Mouse (Mus musculus): ENCODE measurements around the gene Nploc4. TPM values are rescaled to one million over a fixed set of nuclear protein-coding genes. Genes with fewer than 3 reads are reported as not detected.
A peak's percentile ranks its signal among the peaks of the same experiment; 100 is the strongest.

The Nploc4 gene
- polyA plus RNA-seq, 1 experiment from 2014 or later = 19.0 TPM

DNA sequence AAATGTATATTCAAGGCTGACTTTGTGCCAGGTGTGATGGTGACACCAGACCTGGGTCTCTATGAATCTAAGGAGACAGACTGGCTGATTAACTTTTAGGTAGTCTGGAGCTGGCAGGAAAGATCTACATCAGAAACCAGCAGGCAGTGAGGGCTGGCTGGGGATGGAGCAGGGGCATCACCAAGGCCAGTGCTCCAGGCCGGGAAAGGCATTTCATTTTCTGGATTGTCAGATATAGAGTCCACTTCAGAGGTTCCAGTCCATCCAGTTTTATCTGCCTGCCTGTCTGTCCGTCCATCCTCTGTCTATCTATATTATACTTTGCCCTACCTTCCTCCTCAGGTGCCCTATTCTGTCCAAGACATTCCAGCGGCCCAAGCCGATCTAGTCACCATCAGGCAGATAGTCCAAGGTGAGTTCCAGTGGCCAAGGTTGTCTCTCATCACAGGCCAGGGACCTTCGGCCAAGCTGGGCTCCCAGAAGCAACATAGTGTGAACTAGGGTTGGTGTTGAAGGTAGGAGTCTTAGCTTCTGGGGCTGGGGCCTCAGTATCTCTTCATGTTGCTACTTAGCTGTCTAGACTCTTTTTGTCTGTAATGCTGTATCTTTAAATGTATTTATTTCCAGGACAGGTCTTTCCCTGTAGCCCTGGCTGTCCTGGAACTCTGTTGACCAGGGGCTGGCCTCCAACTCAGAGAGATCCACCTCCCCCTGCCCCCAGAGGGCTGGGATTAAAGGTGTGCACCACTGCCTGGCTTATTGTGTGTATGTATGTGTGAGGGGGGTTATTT is 93.8 kb downstream of the Nploc4 start:
- Histone ChIP-seq H3K4me1 (ENCODE audit: control insufficient read depth, low read depth, low read length) (peaks cover 9% of the 10 kb centered on the region), H3K27me3 (ENCODE audit: control insufficient read depth, insufficient read depth, low read depth, low read length) (no peaks in the 10 kb centered on the region), H3K9me3 (replicated peaks; ENCODE audit: control insufficient read depth, low read length) (no peaks in the 10 kb centered on the region), H3K36me3 (ENCODE audit: control insufficient read depth, insufficient read depth) (peaks cover 5% of the 10 kb centered on the region), H3K27ac (ENCODE audit: low read length) (no peak overlapping the region), H3K4me2 (ENCODE audit: low read depth, low read length) (no peak overlapping the region), H3K9ac (ENCODE audit: low read depth, low read length) (no peak overlapping the region), H3K4me3 (ENCODE audit: low read depth, low read length) (no peak overlapping the region)
- WGBS (ENCODE audit: insufficient replicate concordance) = 54% methylated on average over 5 of the region's 5 CpGs
- ATAC-seq (ENCODE audit: low read depth) = no peak

DNA sequence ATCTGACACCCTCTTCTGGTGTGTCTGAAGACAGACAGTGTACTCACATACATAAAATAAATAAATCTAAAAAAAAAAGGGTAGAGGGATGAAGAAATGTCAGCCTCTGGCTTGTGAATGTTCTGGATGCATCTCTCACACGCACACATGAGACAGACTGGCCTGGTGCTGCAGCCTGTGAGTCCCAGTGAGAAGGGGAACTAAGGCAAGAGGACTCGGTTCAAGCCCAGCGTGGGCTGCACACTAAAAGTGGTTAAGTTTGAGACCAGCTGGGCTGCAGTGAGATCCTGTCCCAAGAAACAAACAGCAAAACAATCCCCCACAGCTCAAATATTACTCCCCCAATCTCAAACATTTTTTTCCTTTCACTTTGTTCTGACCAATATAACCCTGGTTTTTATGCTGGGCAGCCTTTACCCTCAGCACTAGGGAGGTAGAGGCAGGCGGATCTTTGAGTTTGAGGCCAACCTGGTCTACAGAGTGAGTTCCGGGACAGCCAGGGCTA is 94.8 kb downstream of the Nploc4 start:
- H3K4me3 ChIP-seq (ENCODE audit: low read depth, low read length) = no peak overlapping the region
- no peak for ATAC-seq (ENCODE audit: low read depth)
- H3K4me1 ChIP-seq (ENCODE audit: control insufficient read depth, low read depth, low read length) = peaks cover 8% of the 10 kb centered on the region

DNA sequence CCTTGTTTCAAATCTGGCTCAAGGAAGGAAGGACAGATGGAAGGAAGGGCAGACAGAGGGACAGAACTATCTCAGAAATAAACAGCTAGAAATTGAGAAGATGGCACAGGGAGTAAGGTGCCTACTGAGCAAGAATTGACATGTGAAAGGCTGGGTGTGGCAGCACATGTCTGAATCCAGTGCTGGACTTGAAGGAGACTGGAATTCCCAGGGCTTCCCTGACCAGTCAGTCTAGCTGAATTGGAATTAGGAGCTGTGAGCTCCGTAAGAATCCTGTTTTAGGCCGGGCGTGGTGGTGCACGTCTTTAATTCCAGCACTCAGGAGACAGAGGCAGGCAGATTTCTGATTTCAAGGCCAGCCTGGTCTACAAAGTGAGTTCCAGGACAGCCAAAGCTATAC is 95.8 kb downstream of the Nploc4 start:
- WGBS (ENCODE audit: insufficient replicate concordance) = 79% methylated on average over 4 of the region's 4 CpGs
- no peak overlapping the region for H3K9ac ChIP-seq (ENCODE audit: low read depth, low read length)
- H3K4me2 ChIP-seq (ENCODE audit: low read depth, low read length) = no peak overlapping the region
- H3K27me3 ChIP-seq (ENCODE audit: control insufficient read depth, insufficient read depth, low read depth, low read length) = no peaks in the 10 kb centered on the region
- H3K27ac ChIP-seq (ENCODE audit: low read length) = no peak overlapping the region
- H3K4me3 ChIP-seq (ENCODE audit: low read depth, low read length) = no peak overlapping the region
- ATAC-seq (ENCODE audit: low read depth) = no peak
- H3K36me3 ChIP-seq (ENCODE audit: control insufficient read depth, insufficient read depth) = peaks cover 5% of the 10 kb centered on the region
- H3K9me3 ChIP-seq (replicated peaks; ENCODE audit: control insufficient read depth, low read length) = no peaks in the 10 kb centered on the region
- peaks cover 6% of the 10 kb centered on the region for H3K4me1 ChIP-seq (ENCODE audit: control insufficient read depth, low read depth, low read length)

More for the DNA sequence above, 94.8 kb downstream of the Nploc4 start:
- H3K27me3 ChIP-seq (ENCODE audit: control insufficient read depth, insufficient read depth, low read depth, low read length) = no peaks in the 10 kb centered on the region
- H3K9ac ChIP-seq (ENCODE audit: low read depth, low read length) = no peak overlapping the region
- H3K36me3 ChIP-seq (ENCODE audit: control insufficient read depth, insufficient read depth) = peaks cover 5% of the 10 kb centered on the region
- no peak overlapping the region for H3K27ac ChIP-seq (ENCODE audit: low read length)
- H3K4me2 ChIP-seq (ENCODE audit: low read depth, low read length) = no peak overlapping the region
- H3K9me3 ChIP-seq (replicated peaks; ENCODE audit: control insufficient read depth, low read length) = no peaks in the 10 kb centered on the region
- 75% methylated on average over 5 of the region's 5 CpGs for WGBS (ENCODE audit: insufficient replicate concordance)

DNA sequence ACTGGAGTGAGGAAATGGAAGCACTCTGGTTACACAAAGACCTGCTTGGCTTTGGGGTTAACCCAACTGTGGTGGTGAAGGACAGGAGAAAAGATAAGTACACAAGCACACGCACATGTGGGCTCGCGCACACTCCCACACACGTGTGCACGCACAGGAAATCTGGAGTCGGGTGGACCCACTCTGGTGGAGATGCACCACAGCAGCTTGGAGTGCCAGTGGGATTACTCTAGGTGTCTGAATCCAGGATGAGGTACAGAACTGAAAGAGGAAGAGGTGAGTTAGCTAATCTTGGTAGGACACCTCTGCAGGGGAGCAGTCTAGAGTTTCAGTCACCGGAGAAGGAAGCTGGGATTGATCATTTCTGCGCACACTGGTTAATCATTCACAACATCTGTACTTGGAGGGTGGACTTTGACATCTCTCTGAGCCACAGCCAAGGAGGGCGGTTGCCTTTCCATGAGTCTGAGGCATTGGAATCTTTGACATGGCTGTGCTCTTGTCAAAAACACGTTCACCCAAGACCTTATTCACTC is 97.5 kb downstream of the Nploc4 start:
- H3K9me3 ChIP-seq (replicated peaks; ENCODE audit: control insufficient read depth, low read length) = no peaks in the 10 kb centered on the region
- H3K27ac ChIP-seq (ENCODE audit: low read length) = peak overlapping the region; percentile 79
- no peaks in the 10 kb centered on the region for H3K36me3 ChIP-seq (ENCODE audit: control insufficient read depth, insufficient read depth)
- no peaks in the 10 kb centered on the region for H3K27me3 ChIP-seq (ENCODE audit: control insufficient read depth, insufficient read depth, low read depth, low read length)
- peaks cover 6% of the 10 kb centered on the region for H3K4me1 ChIP-seq (ENCODE audit: control insufficient read depth, low read depth, low read length)
- peak overlapping the region; percentile 27 for H3K4me2 ChIP-seq (ENCODE audit: low read depth, low read length)
- peak; percentile 77 for ATAC-seq (ENCODE audit: low read depth)
- 32% methylated on average over 10 of the region's 10 CpGs for WGBS (ENCODE audit: insufficient replicate concordance)
- no peak overlapping the region for H3K9ac ChIP-seq (ENCODE audit: low read depth, low read length)
- H3K4me3 ChIP-seq (ENCODE audit: low read depth, low read length) = peak overlapping the region; percentile 6; the same call in 1 of the 2 replicates

DNA sequence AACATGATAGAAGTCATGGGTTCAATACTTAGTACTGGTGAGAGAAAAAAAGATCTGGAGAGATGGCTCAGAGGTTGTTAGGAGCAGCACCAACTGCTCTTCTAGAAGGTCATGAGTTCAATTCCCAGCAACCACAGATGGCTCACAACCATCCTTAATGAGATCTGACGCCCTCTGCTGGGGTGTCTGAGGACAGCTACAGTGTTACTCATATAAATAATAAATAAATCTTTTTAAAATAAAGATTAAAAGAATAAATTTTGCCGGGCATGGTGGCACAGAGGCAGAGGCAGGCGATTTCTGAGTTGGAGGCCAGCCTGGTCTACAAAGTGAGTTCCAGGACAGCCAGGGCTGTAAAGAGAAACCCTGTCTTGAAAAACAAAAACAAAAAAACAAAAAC is 98.7 kb downstream of the Nploc4 start:
- ATAC-seq (ENCODE audit: low read depth) = no peak
- 56% methylated on average over 3 of the region's 3 CpGs for WGBS (ENCODE audit: insufficient replicate concordance)

DNA sequence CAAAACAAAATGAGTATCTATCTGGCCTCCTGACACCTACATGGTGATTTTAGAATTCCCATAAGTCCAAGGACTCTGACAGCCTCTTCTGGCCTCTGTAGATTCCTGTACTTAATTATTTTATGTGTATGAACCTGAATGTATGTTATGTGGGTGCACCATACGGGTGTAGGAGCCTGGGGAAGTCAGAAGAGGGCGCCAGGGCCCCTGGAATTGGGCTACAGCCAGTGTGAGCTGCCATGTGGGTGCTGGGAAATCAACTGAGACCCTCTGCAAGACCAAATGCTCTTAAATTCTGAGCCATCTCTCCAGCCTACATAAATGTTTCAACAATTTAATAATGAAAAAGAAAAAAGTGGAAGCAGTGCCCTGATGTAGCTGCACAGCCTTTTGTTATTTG is 100.1 kb downstream of the Nploc4 start:
- Histone ChIP-seq H3K27me3 (ENCODE audit: control insufficient read depth, insufficient read depth, low read depth, low read length) (no peaks in the 10 kb centered on the region), H3K27ac (ENCODE audit: low read length) (no peak overlapping the region), H3K9me3 (replicated peaks; ENCODE audit: control insufficient read depth, low read length) (no peaks in the 10 kb centered on the region), H3K9ac (ENCODE audit: low read depth, low read length) (no peak overlapping the region), H3K4me1 (ENCODE audit: control insufficient read depth, low read depth, low read length) (peaks cover 6% of the 10 kb centered on the region), H3K4me2 (ENCODE audit: low read depth, low read length) (no peak overlapping the region), H3K4me3 (ENCODE audit: low read depth, low read length) (no peak overlapping the region), H3K36me3 (ENCODE audit: control insufficient read depth, insufficient read depth) (no peaks in the 10 kb centered on the region)
- no peak for ATAC-seq (ENCODE audit: low read depth)
- 41% methylated on average over 2 of the region's 2 CpGs for WGBS (ENCODE audit: insufficient replicate concordance)

More for the DNA sequence above, 98.7 kb downstream of the Nploc4 start:
- H3K9me3 ChIP-seq (replicated peaks; ENCODE audit: control insufficient read depth, low read length) = no peaks in the 10 kb centered on the region
- H3K4me3 ChIP-seq (ENCODE audit: low read depth, low read length) = no peak overlapping the region
- no peak overlapping the region for H3K27ac ChIP-seq (ENCODE audit: low read length)
- no peaks in the 10 kb centered on the region for H3K27me3 ChIP-seq (ENCODE audit: control insufficient read depth, insufficient read depth, low read depth, low read length)
- H3K4me2 ChIP-seq (ENCODE audit: low read depth, low read length) = no peak overlapping the region
- H3K9ac ChIP-seq (ENCODE audit: low read depth, low read length) = no peak overlapping the region
- H3K4me1 ChIP-seq (ENCODE audit: control insufficient read depth, low read depth, low read length) = peaks cover 6% of the 10 kb centered on the region
- H3K36me3 ChIP-seq (ENCODE audit: control insufficient read depth, insufficient read depth) = no peaks in the 10 kb centered on the region

DNA sequence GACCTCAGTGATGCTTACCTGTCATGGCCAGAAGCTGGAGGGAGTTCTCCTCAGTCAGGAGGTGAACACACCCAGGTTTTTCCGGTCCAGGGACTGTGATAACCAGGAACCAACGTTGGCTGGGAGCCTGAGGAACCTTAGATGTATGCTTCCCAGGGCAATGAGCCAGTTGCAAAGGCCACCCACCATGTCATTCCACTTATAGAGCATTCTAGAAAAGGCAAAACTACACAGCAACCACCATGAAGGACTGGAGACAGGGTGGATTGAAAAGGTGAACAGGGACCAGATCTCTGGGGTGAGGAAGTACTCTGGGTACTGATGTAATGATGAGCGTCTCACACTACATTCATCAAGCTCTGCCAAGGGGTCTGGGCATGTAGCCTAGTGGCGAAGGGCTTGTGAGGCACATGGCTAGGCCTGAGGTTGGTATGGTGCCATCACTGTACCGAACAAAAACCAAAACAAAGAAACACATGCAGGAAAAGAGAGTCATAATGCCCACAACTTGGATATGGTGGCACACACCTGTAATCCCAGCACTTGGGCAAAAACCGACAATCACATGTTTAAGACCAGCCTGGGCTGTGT is 102.0 kb downstream of the Nploc4 start:
- H3K4me3 ChIP-seq (ENCODE audit: low read depth, low read length) = no peak overlapping the region
- H3K4me2 ChIP-seq (ENCODE audit: low read depth, low read length) = no peak overlapping the region
- no peaks in the 10 kb centered on the region for H3K36me3 ChIP-seq (ENCODE audit: control insufficient read depth, insufficient read depth)
- no peak overlapping the region for H3K27ac ChIP-seq (ENCODE audit: low read length)
- WGBS (ENCODE audit: insufficient replicate concordance) = 67% methylated on average over 6 of the region's 6 CpGs
- H3K9ac ChIP-seq (ENCODE audit: low read depth, low read length) = no peak overlapping the region
- no peaks in the 10 kb centered on the region for H3K27me3 ChIP-seq (ENCODE audit: control insufficient read depth, insufficient read depth, low read depth, low read length)
- no peaks in the 10 kb centered on the region for H3K9me3 ChIP-seq (replicated peaks; ENCODE audit: control insufficient read depth, low read length)
- H3K4me1 ChIP-seq (ENCODE audit: control insufficient read depth, low read depth, low read length) = peaks cover 6% of the 10 kb centered on the region
- ATAC-seq (ENCODE audit: low read depth) = no peak

Data from liver, embryonic 16.5 days (tissue).